Mouse (Mus musculus): Measurements from ENCODE around the gene Gar1. TPM values are rescaled to one million over a fixed set of nuclear protein-coding genes. Genes with fewer than 3 reads are reported as not detected.

Gar1 gene
- polyA plus RNA-seq, 1 experiment from 2014 or later, result 56.0 TPM

DNA sequence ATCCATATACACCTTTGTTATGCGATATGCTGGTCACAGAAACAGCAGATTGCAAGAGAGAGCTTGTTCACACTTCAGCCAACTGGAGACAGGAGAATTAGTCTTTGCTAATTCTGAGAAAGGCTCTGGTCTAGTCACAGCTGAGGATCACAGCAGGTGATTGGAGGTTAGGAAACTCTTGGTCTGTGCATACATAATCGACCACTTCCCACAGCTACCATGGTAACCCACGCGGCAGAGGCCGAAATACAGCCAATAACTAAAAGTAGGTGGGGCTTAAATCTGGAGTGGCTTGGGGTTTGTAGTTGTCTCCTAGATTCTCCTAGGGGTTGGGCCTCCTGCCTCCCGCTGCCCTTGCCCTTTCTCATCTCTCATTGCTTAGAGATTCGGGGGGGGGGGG is 6.8 kb upstream of the Gar1 start:
- ATAC-seq, result no peak; the same call in 1 of the 2 replicates
- WGBS, result 51% methylated on average over 7 of the region's 7 CpGs
- Histone ChIP-seq H3K4me2 (ENCODE audit: low read depth, low read length) (0 out of 2 replicates have a peak overlapping the region, but pooled peaks have one; percentile 1), H3K9me3 (ENCODE audit: control insufficient read depth, low read length) (no peaks in the 10 kb centered on the region), H3K27ac (ENCODE audit: low read length) (no peak overlapping the region), H3K9ac (ENCODE audit: low read depth, low read length) (no peak overlapping the region), H3K4me1 (ENCODE audit: control insufficient read depth, insufficient read depth, low read length) (no peaks in the 10 kb centered on the region), H3K27me3 (replicated peaks; ENCODE audit: control insufficient read depth, insufficient read depth, low read length) (no peaks in the 10 kb centered on the region), H3K36me3 (ENCODE audit: control insufficient read depth, insufficient read depth, low read length) (no peaks in the 10 kb centered on the region), H3K4me3 (ENCODE audit: low read length) (no peak overlapping the region)

DNA sequence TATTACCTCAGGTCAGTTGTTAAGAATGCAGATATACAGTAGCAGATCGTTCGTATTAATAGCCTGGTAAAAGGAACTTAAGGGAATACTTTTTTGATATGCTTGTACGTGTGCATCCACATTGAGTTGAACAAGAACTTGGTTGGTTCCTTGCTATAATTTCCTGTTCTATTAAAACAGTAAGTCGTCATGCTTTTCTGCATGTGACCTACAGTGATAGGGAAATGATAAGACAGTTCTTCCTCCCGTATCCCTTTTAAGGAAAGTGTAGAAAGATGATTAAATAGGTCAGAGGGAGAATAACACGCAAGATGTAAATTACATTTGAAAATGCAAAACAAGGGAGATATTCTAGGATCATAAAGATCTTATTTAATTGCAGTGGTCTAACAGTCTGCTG is 5.8 kb upstream of the Gar1 start:
- Histone ChIP-seq H3K4me1 (ENCODE audit: control insufficient read depth, insufficient read depth, low read length) (no peaks in the 10 kb centered on the region), H3K27ac (ENCODE audit: low read length) (no peak overlapping the region), H3K9me3 (ENCODE audit: control insufficient read depth, low read length) (no peaks in the 10 kb centered on the region), H3K27me3 (replicated peaks; ENCODE audit: control insufficient read depth, insufficient read depth, low read length) (no peaks in the 10 kb centered on the region), H3K4me3 (ENCODE audit: low read length) (peak overlapping the region; percentile 40), H3K36me3 (ENCODE audit: control insufficient read depth, insufficient read depth, low read length) (no peaks in the 10 kb centered on the region), H3K4me2 (ENCODE audit: low read depth, low read length) (peak overlapping the region; percentile 38; the same call in 1 of the 2 replicates), H3K9ac (ENCODE audit: low read depth, low read length) (no peak overlapping the region)
- 70% methylated on average over 6 of the region's 6 CpGs for WGBS
- peak; percentile 21; the same call in 1 of the 2 replicates for ATAC-seq

DNA sequence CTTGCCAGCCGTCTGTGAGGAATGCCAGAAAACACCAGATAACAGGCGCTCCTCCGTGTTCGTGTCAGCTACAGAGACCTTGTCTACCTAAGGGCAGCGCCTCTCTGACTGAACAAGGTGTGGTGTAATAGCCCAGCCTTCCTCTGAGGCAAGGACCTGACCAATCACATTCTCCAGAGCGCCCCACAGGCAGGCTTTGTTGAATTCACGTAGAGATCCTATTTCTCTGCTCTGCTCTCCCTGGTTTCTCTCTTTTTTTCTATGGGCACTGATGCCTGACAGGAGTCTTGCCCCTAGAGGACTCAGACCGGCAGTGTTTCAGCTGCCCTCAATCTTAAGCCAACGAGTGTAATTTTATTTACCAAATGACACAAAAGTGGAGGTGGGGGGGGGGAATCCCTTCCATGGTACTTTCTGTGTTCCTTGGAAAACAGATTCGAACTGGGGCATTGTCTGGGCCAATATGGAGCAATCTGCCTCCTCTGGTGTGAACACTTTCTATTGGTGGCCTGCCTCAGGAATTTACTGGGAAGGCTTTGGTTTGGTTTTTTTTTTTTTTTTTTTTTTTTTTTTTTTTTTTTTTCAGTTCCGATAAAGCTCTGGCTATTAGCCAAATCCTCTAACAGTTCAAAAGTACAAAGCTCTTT is 5.0 kb upstream of the Gar1 start:
- ATAC-seq, result peak; percentile 87
- Histone ChIP-seq H3K4me2 (ENCODE audit: low read depth, low read length) (peak overlapping the region; percentile 48), H3K4me3 (ENCODE audit: low read length) (peak overlapping the region; percentile 40), H3K36me3 (ENCODE audit: control insufficient read depth, insufficient read depth, low read length) (no peaks in the 10 kb centered on the region), H3K27me3 (replicated peaks; ENCODE audit: control insufficient read depth, insufficient read depth, low read length) (no peaks in the 10 kb centered on the region), H3K9me3 (ENCODE audit: control insufficient read depth, low read length) (no peaks in the 10 kb centered on the region), H3K27ac (ENCODE audit: low read length) (peak overlapping the region; percentile 89), H3K4me1 (ENCODE audit: control insufficient read depth, insufficient read depth, low read length) (no peaks in the 10 kb centered on the region), H3K9ac (ENCODE audit: low read depth, low read length) (peak overlapping the region; percentile 17)
- 14% methylated on average over 11 of the region's 11 CpGs for WGBS

DNA sequence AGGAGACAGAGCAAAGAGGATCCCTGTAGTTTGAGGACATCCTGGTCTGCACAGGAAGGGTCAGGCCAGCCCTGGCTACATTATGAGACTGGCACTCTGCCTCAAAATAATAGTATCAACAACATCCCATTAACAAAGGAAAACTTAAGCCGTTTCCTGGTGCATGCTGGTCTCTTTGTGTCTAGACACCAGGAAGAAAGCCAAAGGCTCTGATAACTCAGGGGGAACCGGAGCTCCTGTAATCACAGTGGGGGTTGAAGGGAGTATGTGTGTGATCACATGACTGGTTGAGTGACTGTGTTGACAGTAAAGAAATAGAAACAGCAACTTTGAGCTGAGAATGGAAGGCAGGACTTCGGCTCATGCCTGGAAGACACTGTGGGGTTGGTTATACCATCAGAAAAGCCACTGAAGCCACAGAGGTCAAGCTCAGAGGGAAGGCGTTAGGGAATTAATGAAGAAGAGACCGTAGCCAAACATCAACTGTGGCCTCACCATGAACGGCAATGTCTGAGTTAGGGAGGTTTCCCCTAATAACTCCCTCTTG is 4.3 kb upstream of the Gar1 start, which contains the start of gene Cfi:
TSS of gene Cfi (plus strand) at position 497 of the 547 bp plus-strand sequence.
- Histone ChIP-seq H3K4me3 (ENCODE audit: low read length) (peak within 1 kb of the TSS; percentile 40), H3K4me2 (ENCODE audit: low read depth, low read length) (peak within 1 kb of the TSS; percentile 48), H3K27ac (ENCODE audit: low read length) (peak within 1 kb of the TSS; percentile 89), H3K4me1 (ENCODE audit: control insufficient read depth, insufficient read depth, low read length) (no peaks in the 10 kb centered on the region), H3K9ac (ENCODE audit: low read depth, low read length) (peak within 1 kb of the TSS; percentile 21), H3K27me3 (replicated peaks; ENCODE audit: control insufficient read depth, insufficient read depth, low read length) (no peaks in the 10 kb centered on the region), H3K9me3 (ENCODE audit: control insufficient read depth, low read length) (no peaks in the 10 kb centered on the region), H3K36me3 (ENCODE audit: control insufficient read depth, insufficient read depth, low read length) (no peaks in the 10 kb centered on the region)
- 55% methylated on average over 6 of the region's 6 CpGs for WGBS
- ATAC-seq, result peak; percentile 23

DNA sequence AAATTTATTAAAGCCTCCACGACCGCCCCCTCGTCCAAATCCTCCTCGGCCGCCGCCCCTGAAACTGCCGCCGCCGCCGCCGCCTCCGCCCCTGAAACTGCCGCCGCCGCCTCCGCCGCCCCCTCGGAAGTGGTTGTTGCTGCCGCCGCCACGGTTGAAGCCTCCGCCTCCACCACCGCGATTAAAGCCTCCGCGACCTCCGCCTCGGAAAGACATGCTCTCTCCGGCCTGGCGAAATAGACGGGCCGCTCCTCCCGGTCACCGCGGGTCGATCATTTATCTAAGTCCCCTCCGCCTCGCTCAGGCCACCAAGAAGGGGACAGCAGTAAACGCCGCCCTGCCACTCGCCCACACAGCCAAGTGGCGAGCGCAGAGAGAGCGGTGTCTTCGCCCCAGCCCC is 570 bp downstream of the Gar1 start:
- under 1% methylated on average over 41 of the region's 45 CpGs for WGBS
- H3K27me3 ChIP-seq (replicated peaks; ENCODE audit: control insufficient read depth, insufficient read depth, low read length), result no peaks in the 10 kb centered on the region
- H3K36me3 ChIP-seq (ENCODE audit: control insufficient read depth, insufficient read depth, low read length), result 0 out of 2 replicates have a peak, but pooled peaks cover 6% of the 10 kb centered on the region
- H3K9me3 ChIP-seq (ENCODE audit: control insufficient read depth, low read length), result no peaks in the 10 kb centered on the region
- peak overlapping the region; percentile 93 for H3K4me3 ChIP-seq (ENCODE audit: low read length)
- no peaks in the 10 kb centered on the region; the same call in 1 of the 2 replicates for H3K4me1 ChIP-seq (ENCODE audit: control insufficient read depth, insufficient read depth, low read length)
- H3K4me2 ChIP-seq (ENCODE audit: low read depth, low read length), result peak overlapping the region; percentile 57
- no peak; the same call in 1 of the 2 replicates for ATAC-seq
- H3K27ac ChIP-seq (ENCODE audit: low read length), result peak overlapping the region; percentile 90
- peak overlapping the region; percentile 90 for H3K9ac ChIP-seq (ENCODE audit: low read depth, low read length)

DNA sequence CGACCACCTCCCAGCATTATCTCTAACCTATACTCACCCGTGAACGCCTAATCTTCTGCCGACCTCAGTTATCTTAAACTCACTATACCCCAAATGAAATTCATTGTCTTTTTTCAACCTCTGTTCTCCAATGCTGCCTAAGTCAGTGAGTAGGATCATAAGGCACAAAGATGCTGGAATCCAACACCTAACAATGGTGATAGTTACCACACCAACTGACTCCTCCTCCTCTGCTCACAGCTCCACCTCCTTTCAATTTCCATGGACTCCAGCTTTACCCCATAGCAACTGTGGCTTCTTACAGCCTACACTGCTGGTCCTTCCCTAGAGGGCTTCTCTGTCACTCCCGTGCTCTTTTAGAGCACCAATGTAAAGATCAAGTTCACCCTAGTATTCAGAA is 3.5 kb downstream of the Gar1 start:
- Histone ChIP-seq H3K36me3 (ENCODE audit: control insufficient read depth, insufficient read depth, low read length) (peaks cover 12% of the 10 kb centered on the region), H3K4me1 (ENCODE audit: control insufficient read depth, insufficient read depth, low read length) (no peaks in the 10 kb centered on the region; the same call in 1 of the 2 replicates), H3K4me3 (ENCODE audit: low read length) (no peak overlapping the region), H3K27ac (ENCODE audit: low read length) (no peak overlapping the region), H3K27me3 (replicated peaks; ENCODE audit: control insufficient read depth, insufficient read depth, low read length) (no peaks in the 10 kb centered on the region), H3K9ac (ENCODE audit: low read depth, low read length) (no peak overlapping the region), H3K4me2 (ENCODE audit: low read depth, low read length) (no peak overlapping the region), H3K9me3 (ENCODE audit: control insufficient read depth, low read length) (no peaks in the 10 kb centered on the region)
- WGBS, result 93% methylated on average over 5 of the region's 5 CpGs
- ATAC-seq, result no peak

DNA sequence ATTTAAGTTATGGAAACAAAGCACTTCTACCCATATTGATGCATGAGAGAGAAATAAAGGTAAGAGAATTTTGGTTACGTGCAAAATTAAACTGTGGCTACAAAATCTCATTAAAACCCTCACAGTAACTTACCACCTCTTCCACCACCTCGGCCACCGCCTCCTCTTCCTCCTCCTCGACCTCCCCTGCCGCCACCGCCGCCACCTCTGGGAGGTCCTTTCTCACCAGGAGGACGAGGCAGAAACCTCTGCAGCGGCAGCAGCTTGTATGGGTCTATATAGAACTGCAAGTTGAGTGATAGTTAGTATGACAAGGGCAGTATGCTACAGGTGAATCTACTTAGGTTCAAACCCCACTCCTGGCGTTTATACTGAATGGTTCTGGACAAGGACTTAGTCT is 4.5 kb downstream of the Gar1 start:
- ATAC-seq, result no peak
- no peaks in the 10 kb centered on the region; the same call in 1 of the 2 replicates for H3K4me1 ChIP-seq (ENCODE audit: control insufficient read depth, insufficient read depth, low read length)
- peaks cover 12% of the 10 kb centered on the region for H3K36me3 ChIP-seq (ENCODE audit: control insufficient read depth, insufficient read depth, low read length)
- no peaks in the 10 kb centered on the region for H3K9me3 ChIP-seq (ENCODE audit: control insufficient read depth, low read length)
- no peak overlapping the region for H3K9ac ChIP-seq (ENCODE audit: low read depth, low read length)
- H3K27me3 ChIP-seq (replicated peaks; ENCODE audit: control insufficient read depth, insufficient read depth, low read length), result no peaks in the 10 kb centered on the region
- no peak overlapping the region for H3K4me2 ChIP-seq (ENCODE audit: low read depth, low read length)
- 91% methylated on average over 10 of the region's 10 CpGs for WGBS
- no peak overlapping the region for H3K27ac ChIP-seq (ENCODE audit: low read length)
- no peak overlapping the region for H3K4me3 ChIP-seq (ENCODE audit: low read length)

DNA sequence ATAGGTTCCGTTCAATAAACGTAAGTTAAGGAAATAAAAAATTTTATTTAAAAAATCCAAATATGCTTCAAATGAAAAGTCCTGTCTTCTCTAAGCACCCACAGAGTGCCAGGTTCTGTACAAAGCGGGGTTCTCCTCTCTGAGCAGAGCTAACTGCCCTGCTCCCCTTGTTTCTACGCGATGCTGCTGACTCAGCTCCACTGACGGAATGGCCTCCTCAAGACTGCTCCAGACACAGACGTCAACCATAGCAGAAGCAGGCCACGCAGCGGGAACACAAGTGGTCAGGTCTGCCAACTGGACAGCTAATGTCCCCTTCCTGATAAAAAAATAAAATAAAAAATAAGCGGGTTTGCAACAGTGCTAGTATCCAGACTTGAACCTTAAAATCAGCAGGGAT is 6.3 kb downstream of the Gar1 start:
- H3K27me3 ChIP-seq (replicated peaks; ENCODE audit: control insufficient read depth, insufficient read depth, low read length), result no peaks in the 10 kb centered on the region
- 89% methylated on average over 10 of the region's 10 CpGs for WGBS
- H3K36me3 ChIP-seq (ENCODE audit: control insufficient read depth, insufficient read depth, low read length), result peaks cover 12% of the 10 kb centered on the region
- no peak overlapping the region for H3K27ac ChIP-seq (ENCODE audit: low read length)
- H3K9ac ChIP-seq (ENCODE audit: low read depth, low read length), result no peak overlapping the region
- no peaks in the 10 kb centered on the region for H3K9me3 ChIP-seq (ENCODE audit: control insufficient read depth, low read length)
- H3K4me2 ChIP-seq (ENCODE audit: low read depth, low read length), result no peak overlapping the region
- H3K4me1 ChIP-seq (ENCODE audit: control insufficient read depth, insufficient read depth, low read length), result no peaks in the 10 kb centered on the region; the same call in 1 of the 2 replicates
- ATAC-seq, result no peak
- H3K4me3 ChIP-seq (ENCODE audit: low read length), result no peak overlapping the region

DNA sequence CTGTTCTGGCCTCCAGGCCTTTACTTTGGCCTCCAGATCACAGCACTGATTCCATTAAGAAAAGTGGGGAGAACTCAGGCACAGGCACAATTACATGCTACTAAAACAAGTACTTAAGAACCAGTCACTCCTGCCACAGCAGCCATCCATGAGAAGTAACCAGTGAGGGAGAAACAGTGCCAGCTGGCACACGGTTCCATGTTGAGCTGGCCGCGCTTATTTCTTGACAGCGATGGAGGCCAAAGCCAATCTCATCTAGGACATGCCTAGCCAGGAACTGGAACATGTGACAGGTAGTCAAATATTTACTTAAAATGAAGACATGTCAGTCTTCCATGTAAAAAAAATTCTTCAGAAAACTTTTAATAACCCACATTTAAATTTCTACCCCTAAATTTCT is 7.0 kb downstream of the Gar1 start:
- 0 out of 2 replicates have a peak, but pooled peaks have one; percentile 16 for ATAC-seq
- Histone ChIP-seq H3K9ac (ENCODE audit: low read depth, low read length) (no peak overlapping the region), H3K4me3 (ENCODE audit: low read length) (no peak overlapping the region), H3K27ac (ENCODE audit: low read length) (no peak overlapping the region), H3K4me1 (ENCODE audit: control insufficient read depth, insufficient read depth, low read length) (no peaks in the 10 kb centered on the region; the same call in 1 of the 2 replicates), H3K27me3 (replicated peaks; ENCODE audit: control insufficient read depth, insufficient read depth, low read length) (no peaks in the 10 kb centered on the region), H3K9me3 (ENCODE audit: control insufficient read depth, low read length) (no peaks in the 10 kb centered on the region), H3K36me3 (ENCODE audit: control insufficient read depth, insufficient read depth, low read length) (peaks cover 12% of the 10 kb centered on the region), H3K4me2 (ENCODE audit: low read depth, low read length) (no peak overlapping the region)
- 91% methylated on average over 4 of the region's 4 CpGs for WGBS
